Mouse (Mus musculus): ENCODE results near the gene Dut.

The Dut gene

DNA sequence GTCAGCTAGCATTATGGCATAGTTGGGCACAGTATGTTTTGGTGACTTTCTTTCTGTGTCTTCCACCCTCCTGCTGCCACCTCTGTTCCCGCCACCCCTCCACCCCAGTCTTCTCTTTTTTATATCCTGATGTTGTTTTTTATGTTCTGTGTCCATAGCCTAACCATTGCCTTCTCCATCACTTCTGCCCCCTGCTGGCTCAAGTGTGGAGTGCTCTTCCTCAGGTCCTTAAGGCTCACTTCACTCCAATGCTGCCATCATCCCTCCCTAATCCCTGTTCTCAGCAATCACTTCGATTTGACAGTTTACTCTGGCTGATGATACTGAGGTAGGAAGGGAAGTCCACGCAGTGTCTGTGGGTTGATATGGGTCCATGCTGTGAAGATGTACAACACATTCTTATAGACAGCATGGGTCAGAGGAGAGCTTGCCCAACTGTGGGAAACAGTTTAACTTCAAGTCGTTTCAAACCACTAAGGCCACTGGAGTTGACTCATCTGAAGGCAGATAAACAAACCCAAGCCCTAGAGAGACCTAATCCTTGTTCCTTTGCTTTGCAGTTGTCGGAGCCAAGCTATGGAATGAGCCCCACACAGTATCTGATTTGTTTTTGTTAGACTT is 56.9 kb downstream of the Dut start:
- DNase-seq (ENCODE audit: low read depth, low spot score): no peak

GRCm38 (mm10) chr2:125304746-125305145 is 57.8 kb downstream of the Dut start:
- DNase-seq (ENCODE audit: low read depth, low spot score): no peak

- no peak for DNase-seq (ENCODE audit: low read depth, low spot score)
Observed at GRCm38 (mm10) chr2:125305671-125306070, 58.7 kb downstream of the Dut start.

Data from c-Kit-negative CD71-positive TER-119-positive erythroid progenitor cells, embryonic 14.5 days (primary cell).